Mouse (Mus musculus) midbrain, embryonic 15.5 days (tissue): Measurements from ENCODE around the gene Olfr803. TPM values are rescaled to one million over a fixed set of nuclear protein-coding genes. Genes with fewer than 3 reads are reported as not detected.

Experiments used
- ATAC-seq: fragments of 200-750 bp; cut with Nextera tagmentation; replicated peaks from 2 replicates; pipeline ENCODE4 v1.8.0; 2017; ENCODE audit warnings: moderate TSS enrichment
- H3K27ac ChIP-seq: fragments of 300-500 bp; sonication (generic); 2 replicates; pipeline ENCODE4 v1.5.1; 2015; ENCODE audit warnings: mild to moderate bottlenecking, inconsistent platforms
- H3K27me3 ChIP-seq: fragments of 300-500 bp; sonication (generic); replicated peaks from 2 replicates; pipeline ENCODE4 v1.6.1; 2015; ENCODE audit warnings: inconsistent platforms
- H3K36me3 ChIP-seq: fragments of 300-500 bp; sonication (generic); replicated peaks from 2 replicates; pipeline ENCODE4 v1.6.1; 2015; ENCODE audit warnings: inconsistent platforms
- H3K4me1 ChIP-seq: fragments of 300-500 bp; sonication (generic); 2 replicates; pipeline ENCODE4 v1.6.1; 2015; ENCODE audit warnings: inconsistent platforms
- H3K4me2 ChIP-seq: fragments of 300-500 bp; sonication (generic); 2 replicates; pipeline ENCODE4 v1.6.1; 2015; ENCODE audit warnings: inconsistent platforms, mild to moderate bottlenecking, moderate library complexity
- H3K4me3 ChIP-seq: fragments of 300-500 bp; sonication (generic); 2 replicates; pipeline ENCODE4 v1.5.1; 2015; ENCODE audit warnings: mild to moderate bottlenecking, inconsistent platforms
- H3K9ac ChIP-seq: fragments of 300-500 bp; sonication (generic); 2 replicates; pipeline ENCODE4 v1.6.1; 2015; ENCODE audit warnings: mild to moderate bottlenecking, inconsistent platforms
- H3K9me3 ChIP-seq: fragments of 300-500 bp; sonication (generic); 2 replicates; pipeline ENCODE4 v1.6.1; 2016; ENCODE audit warnings: inconsistent platforms
- WGBS: fragments of 180-500 bp; shearing (Covaris S2); methylation state at CpG from one replicate; pipeline ENCODE4 v1.1.7; 2015; ENCODE audit warnings: mixed read lengths; 5-methylcytosine and 5-hydroxymethylcytosine counted together
- microRNA-seq: library from miRNA; unstranded; fragments of <30 nt; microRNA quantifications from one replicate; pipeline ENCODE4, GENCODE M21; 2016
- polyA plus RNA-seq: library from polyadenylated mRNA; unstranded; fragments of >200 nt; fragmentation: Nextera tagmentation; extraction: Ambion mirVana; gene quantifications from 2 replicates; pipeline ENCODE4 v1.2.1, GENCODE M21; 2015

Gene Olfr803
- polyA plus RNA-seq = not detected in 2 replicates

DNA sequence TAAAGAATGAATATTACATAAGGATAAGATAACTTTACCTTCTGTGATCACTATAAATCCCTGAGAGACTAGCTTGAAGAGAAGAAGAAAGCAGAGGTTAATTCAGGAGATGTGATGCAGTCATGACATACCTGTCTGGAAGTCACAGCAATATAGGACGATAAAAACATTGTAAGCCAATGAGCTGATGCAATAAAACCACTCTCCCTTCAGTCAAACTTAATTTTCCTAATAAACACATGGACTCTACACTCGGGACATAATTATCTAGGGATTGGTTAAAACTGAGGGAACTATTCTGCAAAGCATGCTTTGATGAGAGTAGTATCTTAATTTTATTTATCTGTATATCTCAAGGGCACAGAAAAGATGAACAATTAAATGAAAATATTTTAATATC, at the start of gene Olfr803:
Olfr803 (minus strand) TSS at position 101 of the 400 bp plus-strand sequence.
- H3K27ac ChIP-seq = no peak within 1 kb of the TSS
- H3K36me3 ChIP-seq = no peaks in the 10 kb centered on the region
- no peak within 1 kb of the TSS for H3K9ac ChIP-seq
- no peaks in the 10 kb centered on the region for H3K27me3 ChIP-seq
- no peaks in the 10 kb centered on the region for H3K9me3 ChIP-seq
- H3K4me2 ChIP-seq = no peak within 1 kb of the TSS
- H3K4me1 ChIP-seq = no peaks in the 10 kb centered on the region
- ATAC-seq = no peak
- no peak within 1 kb of the TSS for H3K4me3 ChIP-seq
- WGBS = 86% methylated on average over 2 of the region's 2 CpGs

DNA sequence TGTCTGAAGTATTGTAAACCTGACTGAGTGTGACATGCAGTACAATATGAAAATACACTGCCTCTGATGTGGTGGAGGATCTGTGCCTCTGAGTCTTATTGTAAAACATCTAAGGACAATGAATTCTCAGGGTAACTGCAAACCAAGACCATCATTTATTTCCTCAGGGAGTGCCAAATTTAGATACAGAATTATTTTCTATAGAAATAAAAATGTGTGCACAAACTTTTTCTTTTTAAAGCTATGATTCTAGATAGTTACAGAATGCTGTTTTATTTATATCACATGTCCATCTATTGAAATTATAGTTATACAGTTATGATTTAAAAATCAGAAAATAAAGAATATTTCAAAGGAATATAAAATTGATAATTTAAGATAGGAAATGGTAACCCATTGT, 47.7 kb upstream of the Olfr803 start, which contains the start of gene Olfr806:
Olfr806 (minus strand) TSS at position 101 of the 400 bp plus-strand sequence.
- Histone ChIP-seq H3K36me3 (no peaks in the 10 kb centered on the region), H3K9ac (no peak within 1 kb of the TSS), H3K4me3 (no peak within 1 kb of the TSS), H3K9me3 (no peaks in the 10 kb centered on the region), H3K4me2 (no peak within 1 kb of the TSS), H3K4me1 (no peaks in the 10 kb centered on the region), H3K27me3 (no peaks in the 10 kb centered on the region), H3K27ac (no peak within 1 kb of the TSS)
- no peak for ATAC-seq

DNA sequence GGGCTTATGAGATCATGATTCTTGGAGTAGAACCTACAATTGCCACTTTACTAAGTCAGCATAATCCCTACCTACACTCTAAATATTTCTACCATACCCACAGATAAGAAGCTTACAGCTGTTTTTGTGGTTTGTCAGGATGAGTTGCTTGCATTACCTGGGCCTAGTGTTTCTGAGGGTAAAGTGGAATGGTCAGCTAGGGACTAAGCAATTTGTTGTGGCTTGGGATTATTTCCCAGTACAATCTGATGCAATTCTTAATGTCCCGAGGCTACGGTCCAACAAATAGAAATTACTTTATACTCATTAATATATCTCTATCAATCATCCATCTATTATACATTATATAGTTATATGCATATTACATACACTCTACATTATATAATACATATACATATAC, 35.2 kb upstream of the Olfr803 start, which contains the start of gene Olfr805:
Olfr805 (minus strand) TSS at position 101 of the 400 bp plus-strand sequence.
- Histone ChIP-seq H3K4me2 (no peak within 1 kb of the TSS), H3K9ac (no peak within 1 kb of the TSS), H3K4me3 (no peak within 1 kb of the TSS), H3K9me3 (no peaks in the 10 kb centered on the region), H3K27me3 (no peaks in the 10 kb centered on the region), H3K27ac (no peak within 1 kb of the TSS), H3K36me3 (no peaks in the 10 kb centered on the region), H3K4me1 (no peaks in the 10 kb centered on the region)
- WGBS = 93% methylated on average over 2 of the region's 2 CpGs
- ATAC-seq = no peak

DNA sequence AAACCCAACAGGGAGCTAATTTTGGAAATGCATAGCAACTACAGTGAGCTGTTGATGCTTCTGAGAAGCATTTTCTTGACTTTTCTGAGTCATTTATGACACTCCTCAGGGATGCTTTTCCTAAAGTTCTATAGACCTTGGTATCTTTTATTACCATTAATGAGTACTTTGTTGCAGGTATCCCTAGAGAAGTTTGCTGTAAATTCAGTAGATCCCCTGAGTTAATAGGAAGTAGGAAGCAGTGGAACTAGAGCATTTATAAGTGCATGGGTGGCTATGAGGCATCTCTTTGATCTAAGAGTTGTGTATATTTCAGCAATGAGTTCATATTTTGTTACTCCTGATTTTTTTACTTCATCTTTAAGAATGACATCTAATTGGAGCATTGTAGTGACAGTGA, 8.8 kb upstream of the Olfr803 start, which contains the start of gene Olfr804:
Olfr804 (plus strand) TSS at position 301 of the 400 bp plus-strand sequence.
- no peaks in the 10 kb centered on the region for H3K27me3 ChIP-seq
- H3K9me3 ChIP-seq = no peaks in the 10 kb centered on the region
- ATAC-seq = no peak
- no peak within 1 kb of the TSS for H3K4me2 ChIP-seq
- H3K27ac ChIP-seq = no peak within 1 kb of the TSS
- H3K36me3 ChIP-seq = no peaks in the 10 kb centered on the region
- no peak within 1 kb of the TSS for H3K4me3 ChIP-seq
- no peak within 1 kb of the TSS for H3K9ac ChIP-seq
- no peaks in the 10 kb centered on the region for H3K4me1 ChIP-seq

DNA sequence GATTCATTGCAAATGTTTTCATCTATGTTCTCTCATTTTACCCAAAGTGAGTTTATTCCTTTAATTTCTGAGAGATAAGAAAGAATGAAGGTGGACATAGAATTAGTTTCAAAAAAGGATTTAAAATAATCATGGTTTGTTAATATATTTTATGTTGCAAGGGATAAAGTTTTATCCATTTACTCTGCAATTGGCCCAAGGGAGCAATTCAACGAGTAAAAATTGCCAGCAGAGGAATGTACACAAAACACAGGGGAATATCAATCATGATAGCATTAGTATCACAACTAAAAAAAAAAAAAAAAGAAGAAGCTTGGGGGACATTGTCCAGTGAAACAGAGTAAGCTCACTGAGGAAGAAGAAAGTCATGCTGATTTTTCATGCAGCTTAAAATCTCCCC, 6.0 kb downstream of the Olfr803 start, which contains the start of gene Olfr802:
Olfr802 (minus strand) TSS at position 101 of the 400 bp plus-strand sequence.
- no peak within 1 kb of the TSS for H3K4me2 ChIP-seq
- WGBS = 61% methylated on average over 1 of the region's 1 CpGs
- no peaks in the 10 kb centered on the region for H3K9me3 ChIP-seq
- H3K9ac ChIP-seq = no peak within 1 kb of the TSS
- no peaks in the 10 kb centered on the region for H3K27me3 ChIP-seq
- H3K4me3 ChIP-seq = no peak within 1 kb of the TSS
- no peak for ATAC-seq
- H3K4me1 ChIP-seq = no peaks in the 10 kb centered on the region
- no peak within 1 kb of the TSS for H3K27ac ChIP-seq
- no peaks in the 10 kb centered on the region for H3K36me3 ChIP-seq

DNA sequence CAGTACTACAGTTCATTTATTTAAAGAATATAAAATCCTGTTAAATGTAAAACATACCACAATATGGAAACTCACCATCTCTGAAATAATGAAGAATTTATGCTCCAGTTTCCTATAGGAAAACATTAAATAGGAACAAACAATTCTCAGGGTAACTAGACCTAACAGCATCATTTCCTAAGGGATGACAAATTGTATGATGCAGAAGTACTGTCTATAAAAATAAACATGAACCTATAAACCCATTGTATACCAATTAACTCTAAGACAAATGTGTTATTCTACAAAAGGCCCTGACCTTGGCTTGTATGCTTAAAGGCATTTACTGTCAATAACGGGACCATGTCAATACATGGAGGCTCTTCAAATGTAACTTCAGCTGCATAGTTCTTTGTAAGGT, 20.3 kb downstream of the Olfr803 start, which contains the start of gene Olfr801:
Olfr801 (minus strand) TSS at position 101 of the 400 bp plus-strand sequence.
- 92% methylated on average over 1 of the region's 1 CpGs for WGBS
- no peak for ATAC-seq
- Histone ChIP-seq H3K4me1 (no peaks in the 10 kb centered on the region), H3K36me3 (no peaks in the 10 kb centered on the region), H3K9me3 (no peaks in the 10 kb centered on the region), H3K27ac (no peak within 1 kb of the TSS), H3K4me2 (no peak within 1 kb of the TSS), H3K4me3 (no peak within 1 kb of the TSS), H3K9ac (no peak within 1 kb of the TSS), H3K27me3 (no peaks in the 10 kb centered on the region)

DNA sequence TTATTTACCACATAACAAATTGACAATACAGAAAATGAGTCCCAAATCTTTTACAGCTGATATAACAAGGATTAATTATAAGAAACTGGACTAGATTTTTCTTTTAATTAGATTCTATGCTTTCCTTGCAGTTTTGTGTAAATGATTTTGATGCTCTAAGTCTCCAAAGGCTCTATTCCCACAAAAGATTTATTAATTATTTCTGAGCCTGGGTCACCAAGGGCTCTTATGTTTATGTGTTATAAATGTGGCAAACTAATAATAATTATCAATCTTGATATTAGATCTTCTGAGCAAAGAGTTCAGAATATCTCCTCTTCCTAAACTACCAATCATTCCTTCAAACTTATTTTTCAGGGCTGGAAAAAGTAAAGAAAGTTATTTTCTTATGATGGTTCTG, 36.7 kb downstream of the Olfr803 start, which contains the start of gene Olfr800:
Olfr800 (plus strand) TSS at position 301 of the 400 bp plus-strand sequence.
- no peak for ATAC-seq
- Histone ChIP-seq H3K4me1 (no peaks in the 10 kb centered on the region), H3K4me3 (no peak within 1 kb of the TSS)

DNA sequence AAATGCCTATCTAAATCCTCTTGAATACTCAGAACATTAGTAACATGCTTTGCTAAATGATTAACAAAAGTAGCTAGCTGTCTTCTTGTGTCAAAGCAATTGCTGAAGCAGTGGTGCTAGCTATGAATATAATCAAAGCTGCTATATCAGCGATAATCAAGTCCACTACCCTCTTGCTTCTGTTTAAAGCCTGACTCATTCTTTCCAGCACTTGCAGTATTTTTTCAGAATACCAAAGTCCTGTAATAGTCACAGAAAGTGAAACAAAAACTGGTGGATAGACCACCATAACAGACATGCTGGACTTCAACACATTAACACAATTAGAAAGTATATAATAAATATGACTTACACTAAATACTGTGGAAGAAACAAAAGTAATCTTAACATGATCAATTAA, 42.3 kb downstream of the Olfr803 start:
- no peak overlapping the region for H3K9ac ChIP-seq
- no peak overlapping the region for H3K27ac ChIP-seq
- no peak overlapping the region for H3K4me3 ChIP-seq
- ATAC-seq = no peak
- H3K27me3 ChIP-seq = no peaks in the 10 kb centered on the region
- no peaks in the 10 kb centered on the region for H3K9me3 ChIP-seq
- no peaks in the 10 kb centered on the region for H3K4me1 ChIP-seq
- no peak overlapping the region for H3K4me2 ChIP-seq
- H3K36me3 ChIP-seq = no peaks in the 10 kb centered on the region
- WGBS = 88% methylated on average over 1 of the region's 1 CpGs

More for the DNA sequence above, 36.7 kb downstream of the Olfr803 start, which contains the start of gene Olfr800:
- Histone ChIP-seq H3K27ac (no peak within 1 kb of the TSS), H3K4me2 (no peak within 1 kb of the TSS), H3K27me3 (no peaks in the 10 kb centered on the region), H3K9me3 (no peaks in the 10 kb centered on the region), H3K9ac (no peak within 1 kb of the TSS), H3K36me3 (no peaks in the 10 kb centered on the region)

Small RNA genes lying within 50 kb of the gene (microRNA-seq; reads per million reads assigned to microRNA genes)
- gene Gm24485 = not detected

Other genes with a start within 250 kb of the Olfr803 start
- gene Olfr787, start 232.4 kb downstream of the Olfr803 start, polyA plus RNA-seq = not detected in 2 replicates
- not detected in 2 replicates for gene Olfr788, start 223.3 kb downstream of the Olfr803 start, polyA plus RNA-seq
- not detected in 2 replicates for gene Olfr789, start 209.5 kb downstream of the Olfr803 start, polyA plus RNA-seq
- not detected in 2 replicates for gene Olfr790, start 195.8 kb downstream of the Olfr803 start, polyA plus RNA-seq
- gene Olfr791, start 172.5 kb downstream of the Olfr803 start, polyA plus RNA-seq = not detected in 2 replicates
- not detected in 2 replicates for gene Olfr792, start 155.1 kb downstream of the Olfr803 start, polyA plus RNA-seq
- gene Olfr794, start 126.6 kb downstream of the Olfr803 start, polyA plus RNA-seq = not detected in 2 replicates
- gene Olfr796, start 81.7 kb downstream of the Olfr803 start, polyA plus RNA-seq = not detected in 2 replicates
- gene Olfr798, start 66.4 kb downstream of the Olfr803 start, polyA plus RNA-seq = not detected in 2 replicates
- not detected in 2 replicates for gene Olfr799, start 56.8 kb downstream of the Olfr803 start, polyA plus RNA-seq
- not detected in 2 replicates for gene Olfr800, start 36.6 kb downstream of the Olfr803 start, polyA plus RNA-seq
- not detected in 2 replicates for gene Olfr801, start 20.4 kb downstream of the Olfr803 start, polyA plus RNA-seq
- 0.06 TPM in 2 replicates for gene Olfr802, start 6.1 kb downstream of the Olfr803 start, polyA plus RNA-seq
- gene Olfr804, start 8.9 kb upstream of the Olfr803 start, polyA plus RNA-seq = not detected in 2 replicates
- not detected in 2 replicates for gene Olfr805, start 35.1 kb upstream of the Olfr803 start, polyA plus RNA-seq
- gene Olfr806, start 47.6 kb upstream of the Olfr803 start, polyA plus RNA-seq = not detected in 2 replicates
- gene Olfr807, start 63.5 kb upstream of the Olfr803 start, polyA plus RNA-seq = not detected in 2 replicates
- gene Olfr808, start 71.2 kb upstream of the Olfr803 start, polyA plus RNA-seq = not detected in 2 replicates
- not detected in 2 replicates for gene Olfr809, start 80.4 kb upstream of the Olfr803 start, polyA plus RNA-seq
- not detected in 2 replicates for gene Olfr810, start 100.6 kb upstream of the Olfr803 start, polyA plus RNA-seq
- gene Olfr811, start 110.1 kb upstream of the Olfr803 start, polyA plus RNA-seq = not detected in 2 replicates
- gene Olfr812, start 151.8 kb upstream of the Olfr803 start, polyA plus RNA-seq = not detected in 2 replicates
- gene Olfr813, start 161.1 kb upstream of the Olfr803 start, polyA plus RNA-seq = not detected in 2 replicates
- not detected in 2 replicates for gene Olfr814, start 185.6 kb upstream of the Olfr803 start, polyA plus RNA-seq
- not detected in 2 replicates for gene Olfr815, start 211.6 kb upstream of the Olfr803 start, polyA plus RNA-seq
- not detected in 2 replicates for gene Olfr816, start 221.3 kb upstream of the Olfr803 start, polyA plus RNA-seq